Mouse (Mus musculus): ENCODE measurements around the gene Elmo2.

Gene Elmo2

DNA sequence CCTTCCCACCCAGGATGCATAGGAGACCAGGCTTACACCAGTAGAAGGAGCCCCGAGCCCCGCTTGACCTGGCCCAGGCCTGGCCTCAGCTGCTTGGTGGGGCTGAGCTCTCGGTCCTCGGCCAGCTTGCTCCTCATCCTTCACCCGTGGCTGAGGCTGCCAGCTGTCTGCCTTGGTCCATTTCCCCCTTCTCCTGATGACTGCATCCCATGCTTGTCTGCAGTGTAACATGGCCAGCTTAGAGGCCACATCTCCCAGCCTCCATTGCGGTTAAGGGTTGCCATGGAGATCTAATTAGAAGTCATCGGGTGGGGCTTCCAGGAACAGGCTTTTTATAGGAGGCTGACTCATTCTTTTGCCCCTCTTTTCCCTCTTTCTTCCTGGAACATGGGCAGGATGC, 62.4 kb downstream of the Elmo2 start:
- intact Hi-C loops (cut with DNase I): no loop called here

DNA sequence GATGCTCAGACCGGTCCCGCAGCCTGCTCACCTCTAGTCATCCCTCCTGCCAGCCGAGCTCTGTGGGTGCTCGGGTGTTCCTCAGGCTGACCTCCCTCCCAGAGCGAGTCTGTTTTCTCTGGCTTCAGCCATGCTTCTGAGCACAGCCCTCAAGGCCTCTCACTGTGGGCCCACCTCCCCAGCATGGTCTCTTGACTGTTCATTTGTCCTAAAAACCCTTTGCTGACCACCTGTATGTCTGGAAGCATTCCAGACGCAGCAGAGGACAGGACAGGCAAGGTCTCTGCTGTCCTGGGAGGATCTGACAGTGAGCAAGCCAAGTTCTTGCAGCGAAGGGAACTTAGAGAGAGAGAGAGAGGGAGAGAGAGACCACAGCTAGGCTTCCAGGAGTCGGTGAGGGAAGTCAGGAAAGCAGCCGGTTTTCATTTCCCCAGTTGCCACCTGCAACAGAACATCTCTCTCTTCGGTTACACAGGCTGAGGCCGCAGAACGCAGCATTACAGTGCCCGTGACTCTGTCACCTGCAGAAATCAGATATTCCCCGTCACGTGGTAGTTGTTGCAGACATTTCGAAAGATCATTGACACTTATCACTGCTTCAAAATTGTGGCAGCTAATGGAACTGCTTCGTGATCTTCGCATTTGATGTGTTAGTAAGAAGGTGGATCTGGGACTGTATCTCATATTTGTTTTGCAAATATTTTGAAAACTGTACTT, 63.8 kb downstream of the Elmo2 start:
- intact Hi-C loops (cut with DNase I): no loop called here

DNA sequence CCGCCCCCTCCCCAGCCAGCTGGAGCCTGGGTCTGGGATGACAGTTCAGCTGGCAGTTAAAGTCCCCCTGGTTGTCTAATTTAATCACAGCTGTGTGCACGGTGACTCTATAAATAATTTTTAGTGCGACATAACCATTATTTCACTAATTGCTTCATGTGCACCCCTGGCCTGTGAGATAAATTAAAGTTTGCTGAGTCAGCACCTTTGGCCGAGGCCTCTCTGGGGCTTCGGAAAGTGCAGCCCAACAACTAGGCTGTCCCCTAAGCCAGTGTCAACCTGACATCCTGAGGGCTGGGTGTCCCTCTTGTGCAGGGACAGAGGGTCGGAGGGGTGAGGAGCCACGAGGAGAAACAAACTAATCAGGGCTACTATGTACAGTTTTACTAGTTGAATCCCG, 66.4 kb downstream of the Elmo2 start:
- intact Hi-C loops (cut with DNase I): no loop called here

DNA sequence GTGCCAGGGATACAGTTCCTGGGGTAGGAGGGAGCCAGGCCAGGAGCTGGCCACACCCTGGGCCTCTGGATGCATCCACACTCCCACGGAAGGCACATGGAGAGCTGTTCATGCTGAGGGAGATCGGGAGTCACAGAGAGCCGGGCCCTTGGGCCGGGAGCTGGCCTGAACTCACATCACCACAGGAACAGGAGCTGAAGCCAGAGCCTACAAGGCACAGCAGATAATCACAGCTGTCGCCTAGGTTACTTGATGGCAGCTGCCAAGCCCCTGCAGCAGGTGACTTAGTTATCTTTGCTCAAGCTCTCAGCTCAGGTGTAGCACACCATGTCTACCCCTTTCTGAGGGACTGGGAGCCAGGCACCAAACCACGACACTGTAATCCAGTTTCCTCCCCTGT, 68.0 kb downstream of the Elmo2 start:
- intact Hi-C loops (cut with DNase I): no loop called here

DNA sequence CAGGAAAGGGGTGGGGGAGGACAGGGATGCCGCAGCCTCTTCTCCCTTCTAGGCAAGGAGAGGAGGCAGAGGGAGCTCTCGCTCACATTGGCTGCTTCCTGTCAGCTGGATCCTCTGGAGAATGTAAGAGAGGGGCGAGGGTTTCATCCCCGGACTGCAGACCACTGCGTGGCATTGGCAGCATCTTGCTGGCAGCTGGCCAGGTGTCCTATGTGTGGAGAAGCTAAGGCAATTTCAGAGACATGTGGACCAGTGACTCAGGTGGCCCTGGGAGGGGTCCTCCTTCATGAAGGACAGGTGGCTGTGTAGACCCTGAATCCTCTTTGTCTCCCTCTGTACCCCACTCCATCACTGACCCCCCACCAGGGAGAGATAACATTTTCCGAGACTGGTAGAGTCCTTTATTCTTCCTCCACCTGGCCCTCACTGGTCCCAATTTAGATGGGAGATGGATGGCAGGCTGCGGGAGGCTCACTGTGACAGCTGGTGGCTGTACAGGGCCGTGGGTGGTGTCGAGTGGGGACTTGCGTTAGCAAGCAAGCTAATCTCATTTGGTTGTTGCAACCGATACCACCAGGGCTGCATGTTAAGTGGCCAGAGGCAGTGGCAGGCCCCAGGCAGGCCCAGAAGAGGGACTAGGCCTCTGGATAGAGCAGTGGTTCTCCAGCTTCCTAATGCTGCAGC, 69.0 kb downstream of the Elmo2 start:
- intact Hi-C loops (cut with DNase I): no loop called here

DNA sequence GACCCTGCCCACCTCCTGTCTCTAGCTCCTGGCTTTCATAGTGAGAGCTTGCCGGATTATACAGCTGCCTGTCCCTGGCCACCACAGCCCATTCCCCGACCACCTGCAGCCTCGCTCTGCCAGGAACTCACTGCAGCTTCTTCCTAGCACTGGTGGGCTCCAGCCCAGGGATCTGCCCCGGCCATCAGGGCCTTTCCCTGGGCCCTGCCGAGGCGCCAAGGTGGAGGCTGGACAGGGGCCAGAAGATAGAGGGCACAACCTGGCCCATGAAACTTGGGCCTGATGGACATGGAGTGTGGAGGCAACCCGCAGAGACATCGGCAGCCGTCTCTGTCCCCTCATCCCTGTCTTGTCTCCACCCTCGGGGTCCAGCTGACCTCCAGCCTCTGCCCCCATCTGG, 70.1 kb downstream of the Elmo2 start:
- intact Hi-C loops (cut with DNase I): no loop called here

DNA sequence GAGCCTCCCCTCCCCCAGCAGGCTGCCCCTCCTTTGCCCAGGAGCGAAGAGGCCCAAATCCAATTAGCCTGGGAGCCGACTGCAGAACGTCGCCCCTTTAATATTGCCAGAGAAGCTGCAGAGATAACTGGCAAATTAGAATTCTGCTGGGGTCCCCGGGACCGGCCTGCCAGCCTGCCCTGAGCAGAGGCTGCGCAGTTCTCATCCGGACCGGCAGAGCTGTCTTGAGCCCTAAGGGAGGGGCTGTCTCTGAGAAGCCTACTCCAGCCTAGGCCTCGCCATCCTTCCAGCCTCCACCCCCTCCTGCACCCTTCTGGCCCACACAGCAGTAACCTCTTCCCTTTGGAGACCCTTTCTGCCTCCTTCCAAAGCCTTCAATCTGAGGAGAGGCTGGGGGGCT, 72.4 kb downstream of the Elmo2 start:
- intact Hi-C loops (cut with DNase I): no loop called here

DNA sequence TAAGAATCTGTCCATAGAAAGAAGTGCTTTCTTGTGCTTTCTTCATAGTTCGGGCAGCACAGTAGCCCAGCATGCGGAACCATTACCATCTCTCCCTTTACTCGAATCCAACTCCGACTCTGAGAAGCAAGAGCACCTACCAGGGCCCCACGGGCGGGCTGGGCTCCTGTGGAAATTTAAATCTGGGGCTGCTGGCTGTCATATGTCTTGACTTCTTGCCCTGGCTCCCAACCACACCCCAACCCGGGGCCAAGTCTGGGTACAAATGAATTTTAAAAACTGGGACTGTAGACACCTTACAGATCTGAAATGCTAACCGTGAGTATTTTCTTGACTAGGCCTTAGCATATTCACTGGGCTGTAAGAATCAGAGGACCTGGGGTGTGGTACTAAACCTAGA, 73.0 kb downstream of the Elmo2 start:
- intact Hi-C loops (cut with DNase I): no loop called here

DNA sequence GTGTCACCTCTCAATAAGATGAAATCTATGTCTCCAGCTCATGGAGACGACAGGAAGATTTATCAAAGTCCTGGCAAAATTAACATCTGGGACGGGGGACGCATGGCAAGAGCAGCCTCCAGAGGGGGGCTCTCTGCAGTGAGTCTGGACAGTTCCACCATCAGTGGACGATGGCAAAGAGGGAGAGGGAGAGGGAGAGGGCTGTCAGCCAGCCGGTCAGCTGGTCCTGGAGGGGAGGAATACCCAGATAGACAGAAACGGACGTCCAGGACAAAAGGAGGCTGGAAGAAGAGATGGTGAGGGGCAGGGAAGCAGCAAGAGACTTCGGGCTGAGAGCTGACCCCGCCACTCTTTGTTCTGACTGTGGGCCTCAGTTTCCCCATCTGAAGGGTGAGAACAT, 73.5 kb downstream of the Elmo2 start:
- intact Hi-C loops (cut with DNase I): no loop called here

DNA sequence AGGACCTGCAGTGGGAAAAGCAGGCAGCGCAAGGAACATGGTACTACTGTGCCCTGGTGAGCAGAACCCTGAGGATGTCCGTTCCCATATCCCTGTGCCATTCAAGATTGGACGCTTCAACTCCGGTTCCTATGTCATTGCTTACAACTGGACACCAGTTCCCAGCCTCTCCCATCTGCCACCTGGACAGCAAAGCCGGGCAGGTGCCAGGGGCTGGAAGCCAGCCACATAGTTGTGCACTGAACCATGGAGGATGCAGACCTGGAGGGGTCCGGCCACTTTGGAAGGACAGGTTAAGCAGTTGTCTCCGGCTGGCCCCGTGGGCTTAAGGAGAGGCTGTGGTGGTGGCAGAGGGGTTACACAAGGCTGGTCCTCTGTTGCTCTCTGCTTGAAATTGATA, 73.9 kb downstream of the Elmo2 start:
- intact Hi-C loops (cut with DNase I): no loop called here

DNA sequence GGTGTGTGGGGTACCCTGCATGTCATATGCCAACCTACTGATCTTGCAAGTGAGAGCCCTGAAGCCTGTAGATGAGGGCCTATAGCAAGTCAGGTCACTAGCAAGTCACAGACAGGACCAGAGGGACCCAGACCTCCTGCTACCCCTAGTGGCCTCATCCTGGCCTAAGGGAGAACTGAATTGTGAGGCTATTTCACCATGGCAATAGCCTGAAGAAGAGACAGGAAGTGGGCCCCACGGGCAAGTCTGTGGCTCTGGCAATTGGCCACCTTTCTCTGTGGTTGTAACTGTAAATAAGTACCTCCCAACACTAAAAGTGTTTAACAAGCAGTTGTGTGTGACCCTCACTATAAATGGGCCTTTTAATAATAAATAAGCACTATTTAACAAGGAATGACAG, 75.4 kb downstream of the Elmo2 start:
- intact Hi-C loops (cut with DNase I): no loop called here

DNA sequence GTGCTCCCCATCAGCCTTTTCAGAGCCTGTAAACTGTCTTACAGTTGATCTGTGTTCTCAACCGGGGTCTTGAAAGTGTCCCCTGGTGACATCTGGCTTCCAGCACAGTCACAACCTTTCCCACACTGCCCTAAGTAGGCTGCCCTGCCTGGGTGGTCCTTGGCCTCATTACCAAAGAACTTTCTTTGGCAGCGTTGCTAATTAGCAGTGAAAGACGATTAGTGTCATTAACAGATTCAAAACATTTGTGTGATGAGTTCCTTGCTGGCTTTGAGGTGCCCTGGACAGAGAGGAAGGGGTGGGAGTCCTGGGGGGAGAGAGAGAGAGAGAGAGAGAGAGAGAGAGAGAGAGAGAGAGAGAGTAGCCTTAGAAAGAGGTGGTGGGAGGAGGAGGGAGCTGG, 77.3 kb downstream of the Elmo2 start:
- intact Hi-C loops (cut with DNase I): no loop called here

DNA sequence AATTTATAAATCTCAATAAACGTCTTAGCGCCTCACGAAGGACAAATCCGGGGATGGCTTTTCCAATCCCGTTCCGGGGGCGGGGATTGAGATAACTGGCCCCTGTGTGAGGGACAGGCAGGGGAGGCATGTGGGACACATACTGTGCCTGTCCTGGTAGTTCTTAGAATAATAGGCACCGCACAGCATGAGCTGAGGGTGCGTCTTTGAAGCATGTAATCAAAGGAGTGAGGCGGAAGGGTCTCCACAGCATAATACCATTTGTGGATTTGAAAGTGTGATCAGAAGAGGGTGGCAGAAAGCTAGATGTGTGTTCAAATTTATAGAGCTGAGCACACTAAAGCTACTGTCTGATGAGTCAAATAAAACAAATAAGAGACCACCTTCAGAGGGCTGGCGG, 79.9 kb downstream of the Elmo2 start:
- intact Hi-C loops (cut with DNase I): no loop called here

DNA sequence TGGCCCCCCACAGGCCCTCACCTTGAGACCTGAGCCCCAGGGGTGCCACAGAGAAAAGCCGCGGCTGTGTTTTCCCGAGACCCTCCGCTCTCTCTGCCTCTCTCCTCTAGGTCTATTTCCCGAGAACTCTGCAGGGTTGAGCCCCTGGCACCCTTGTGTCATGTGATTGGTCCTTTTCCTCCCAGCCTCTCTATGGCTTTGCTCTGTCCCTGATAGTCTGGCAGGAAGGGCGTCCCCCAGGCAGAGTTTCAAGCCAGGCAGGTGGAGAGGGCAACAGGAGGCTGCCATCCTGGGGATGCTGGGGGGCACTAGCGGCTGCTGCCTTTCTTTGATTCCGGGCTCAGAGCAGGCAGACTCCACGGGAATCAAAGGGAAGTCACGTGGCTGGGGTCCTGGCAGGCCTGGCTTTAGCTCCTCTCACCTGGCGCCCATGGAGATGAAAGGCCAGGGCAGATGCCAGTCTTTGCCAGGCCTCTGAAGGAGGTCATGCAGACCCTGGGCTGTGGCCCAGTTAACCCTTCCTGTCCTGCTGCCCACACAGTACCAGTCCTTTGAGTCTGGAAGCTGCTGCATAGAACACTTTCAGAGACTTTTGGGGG, 83.1 kb downstream of the Elmo2 start:
- intact Hi-C loops (cut with DNase I): no loop called here

DNA sequence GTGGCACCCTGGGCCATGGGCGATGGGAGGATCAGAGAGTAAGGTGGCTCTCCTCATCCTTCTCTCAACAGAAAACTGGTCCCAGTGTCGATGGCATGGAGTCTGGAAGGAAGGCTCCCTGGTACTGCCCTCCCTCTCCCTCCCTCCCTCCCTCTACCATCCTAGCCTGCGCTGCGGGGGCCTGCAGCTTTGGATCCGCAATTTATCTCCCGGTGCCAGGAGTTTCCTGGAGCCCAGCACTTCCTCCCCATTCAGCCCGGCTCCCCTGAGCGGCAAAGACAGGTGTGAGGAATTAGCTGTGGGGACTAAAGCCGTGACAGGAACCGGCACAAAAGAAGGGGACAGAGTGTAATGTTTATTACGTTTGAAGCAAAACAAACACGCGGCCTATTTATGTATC, 83.7 kb downstream of the Elmo2 start:
- intact Hi-C loops (cut with DNase I): no loop called here

DNA sequence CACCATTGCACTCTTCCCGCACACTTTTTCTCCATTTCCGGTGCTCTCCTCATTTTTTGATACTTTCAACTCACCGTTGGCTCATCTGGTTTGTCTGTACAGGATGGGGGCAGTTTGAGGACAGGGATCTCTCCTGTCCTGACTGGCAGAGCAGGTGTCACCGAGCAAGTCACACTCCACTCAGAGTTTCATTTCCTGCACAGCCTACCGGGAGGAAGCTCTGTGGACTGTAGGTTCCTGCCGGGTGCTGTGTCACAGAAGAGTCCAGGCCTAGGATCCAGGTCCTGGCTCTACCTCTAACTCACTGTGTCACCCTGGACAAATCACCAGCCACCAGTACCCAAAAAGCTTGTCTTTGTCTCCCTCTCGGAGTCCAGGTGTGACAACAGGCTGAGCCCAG, 84.5 kb downstream of the Elmo2 start:
- intact Hi-C loops (cut with DNase I): no loop called here

DNA sequence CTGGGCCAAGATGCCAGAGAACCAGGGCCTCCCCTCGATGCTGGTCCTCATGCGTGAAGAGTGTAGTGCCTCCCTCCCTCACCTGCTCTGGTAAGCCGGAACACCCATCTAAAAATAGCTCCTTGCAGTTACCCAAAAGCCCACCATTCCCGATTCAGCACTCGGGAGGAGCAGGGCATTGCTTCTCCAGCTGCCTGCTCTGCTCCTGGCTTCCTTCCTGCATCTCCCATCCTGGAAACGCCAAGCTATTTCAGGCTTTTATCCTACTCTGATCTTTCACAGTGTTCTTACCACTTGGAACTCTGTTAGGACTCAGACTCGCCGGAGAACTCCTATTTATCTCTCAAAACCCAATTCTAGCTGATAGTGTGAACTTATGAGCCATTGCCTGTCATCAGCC, 85.9 kb downstream of the Elmo2 start:
- intact Hi-C loops (cut with DNase I): no loop called here

DNA sequence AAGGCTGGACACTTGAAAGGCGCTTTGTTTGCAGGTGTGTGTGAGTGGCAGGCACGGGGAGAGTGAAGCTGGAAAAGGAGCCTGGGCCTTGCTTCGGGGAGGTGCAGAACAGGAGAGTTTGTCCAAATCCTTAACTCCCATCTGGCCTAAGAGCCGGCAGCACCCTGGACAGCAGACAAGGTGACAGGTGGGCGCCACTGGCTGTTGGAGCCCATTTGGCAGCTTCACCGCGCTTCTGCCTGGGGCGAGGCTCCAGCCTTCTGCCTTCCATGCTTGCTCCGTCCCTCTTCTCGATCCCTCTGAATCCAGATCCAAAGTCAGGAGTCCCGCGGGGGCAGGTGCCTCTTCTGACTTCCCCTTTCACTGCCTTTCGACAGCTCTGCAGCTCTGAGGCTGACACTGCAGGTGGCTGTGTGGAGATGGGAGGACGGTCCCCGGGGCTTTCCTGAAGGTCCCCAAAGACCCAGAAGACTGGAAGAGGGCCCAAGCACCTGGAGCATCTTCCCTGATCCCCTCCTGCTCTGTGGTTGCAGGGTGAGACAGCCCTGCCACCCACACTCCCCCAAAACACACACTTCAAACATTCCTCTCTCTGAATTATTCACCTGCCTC, 86.6 kb downstream of the Elmo2 start:
- intact Hi-C loops (cut with DNase I): no loop called here

DNA sequence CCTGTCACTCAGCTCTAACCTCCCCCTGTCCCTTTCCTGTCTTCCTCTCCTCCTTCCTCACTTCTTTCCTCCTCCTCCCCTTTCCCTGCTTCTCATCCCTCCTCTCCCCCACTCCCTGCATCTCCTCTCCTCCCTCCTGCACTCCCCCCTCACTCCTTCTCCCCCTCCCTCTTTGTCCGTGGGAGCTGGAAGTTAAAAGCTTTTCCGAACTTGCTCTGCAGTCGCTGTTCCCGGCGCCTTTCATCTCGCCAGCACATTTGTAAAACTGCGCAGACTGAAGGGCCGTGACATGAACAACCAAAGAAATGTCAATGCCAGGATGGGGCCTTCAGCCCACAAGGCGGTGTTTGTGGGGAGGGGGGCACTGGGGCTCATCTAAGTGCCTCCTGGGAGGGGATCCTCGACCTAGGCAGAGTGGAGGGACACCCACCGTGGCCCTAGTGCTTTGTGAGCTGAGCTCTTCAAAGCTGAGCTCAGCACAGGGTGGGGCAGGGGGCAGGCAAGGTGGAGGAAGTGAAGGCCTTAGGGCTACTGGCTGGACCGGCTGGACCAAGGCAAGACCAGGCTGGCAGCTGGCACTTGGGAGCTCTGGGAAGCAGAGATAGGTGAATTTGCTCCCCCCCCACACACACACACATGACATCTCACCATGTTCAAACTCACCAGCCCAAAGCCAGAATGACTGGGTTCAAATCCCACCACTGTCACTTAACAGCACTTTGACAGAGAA, 87.7 kb downstream of the Elmo2 start:
- intact Hi-C loops (cut with DNase I): no loop called here

Measured in adrenal gland (tissue).